Mouse (Mus musculus): ENCODE data around the gene Rag1.

DNA sequence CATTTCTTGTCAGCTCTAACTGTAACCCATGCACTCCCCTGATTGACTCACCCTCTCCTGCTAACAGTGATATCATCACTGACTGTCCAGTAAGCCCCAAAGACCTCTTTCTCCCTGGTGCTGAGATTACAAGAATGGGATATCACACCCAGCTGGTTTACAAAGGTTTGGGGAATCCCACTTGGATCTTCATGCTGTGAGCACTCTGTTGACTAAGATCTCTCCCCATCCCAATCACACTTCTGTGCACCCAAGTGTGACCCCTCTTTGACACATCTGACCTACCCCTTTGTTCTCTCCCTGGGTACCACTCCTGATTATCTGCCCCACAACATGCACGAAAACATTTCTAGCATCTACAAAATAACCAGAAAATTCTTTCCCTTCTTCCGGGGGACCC is 940 bp downstream of the Rag1 start:
- TF ChIP-seq ZC3H11A (IDR thresholded peaks at IDR 0.05; ENCODE audit: low read depth, low read length) (no peak), GABPA (IDR thresholded peaks at IDR 0.05; ENCODE audit: low read depth, low read length) (no peak), CTCF (IDR thresholded peaks at IDR 0.05 in 2 of 3, conservative IDR thresholded peaks at IDR 0.05 in 1 of 3; ENCODE audit: control insufficient read depth in 1 of 3, insufficient read depth in 1 of 3, low read depth in 2 of 3, low read length in 3 of 3, poor library complexity in 1 of 3, severe bottlenecking in 1 of 3) (no peak), RAD21 (IDR thresholded peaks at IDR 0.05; ENCODE audit: low read depth, low read length) (no peak), MYC (IDR thresholded peaks at IDR 0.05; ENCODE audit: low read depth, low read length) (no peak), MXI1 (IDR thresholded peaks at IDR 0.05; ENCODE audit: low read depth, low read length) (no peak), SIN3A (IDR thresholded peaks at IDR 0.05; ENCODE audit: low read length) (no peak), ZNF384 (IDR thresholded peaks at IDR 0.05; ENCODE audit: low read depth, low read length) (no peak), POLR2AphosphoS2 (IDR thresholded peaks at IDR 0.05; ENCODE audit: low read length) (no peak), JUND (IDR thresholded peaks at IDR 0.05; ENCODE audit: low read depth, low read length) (no peak), POLR2A (IDR thresholded peaks at IDR 0.05; ENCODE audit: control insufficient read depth in 1 of 2, insufficient read depth in 1 of 2, low read depth in 1 of 2, low read length in 2 of 2, poor library complexity in 1 of 2) (no peak), NELFE (IDR thresholded peaks at IDR 0.05; ENCODE audit: low read depth, low read length) (no peak), USF1 (IDR thresholded peaks at IDR 0.05; ENCODE audit: low read depth, low read length) (no peak), MAFK (IDR thresholded peaks at IDR 0.05; ENCODE audit: borderline replicate concordance, low read depth, low read length) (no peak)
